Mouse (Mus musculus) skeletal muscle tissue, adult 2 months (tissue): ENCODE data around the gene Tatdn2.
"Not testable (repeated sequence)": the region's sequence is repeated elsewhere in the genome, so short reads cannot be mapped to it uniquely, and the experiment has no call there.

ENCODE experiments used
- DNase-seq: peaks from one replicate; pipeline ENCODE4 v3.0.0-alpha.2; 2012; ENCODE audit warnings: low read depth, low spot score

The Tatdn2 gene

DNA sequence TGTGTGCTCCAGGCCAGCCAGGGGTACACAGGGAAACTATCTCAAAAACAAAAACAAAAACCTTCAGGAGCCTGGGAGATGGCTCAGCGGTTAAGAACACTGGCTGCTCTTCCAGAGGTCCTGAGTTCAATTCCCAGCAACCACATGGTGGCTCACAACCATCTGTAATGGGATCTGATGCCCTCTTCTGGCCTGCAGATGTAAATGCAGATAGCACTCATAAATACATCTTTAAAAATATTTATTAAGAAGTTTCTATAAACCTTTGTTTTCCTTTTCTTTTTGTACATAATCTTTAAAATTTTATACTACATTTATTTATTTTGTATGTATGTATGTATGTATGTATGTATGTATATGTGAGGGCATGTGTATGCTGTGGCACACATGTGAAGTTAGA, 24.8 kb upstream of the Tatdn2 start:
- DNase-seq: not testable (repeated sequence)

DNA sequence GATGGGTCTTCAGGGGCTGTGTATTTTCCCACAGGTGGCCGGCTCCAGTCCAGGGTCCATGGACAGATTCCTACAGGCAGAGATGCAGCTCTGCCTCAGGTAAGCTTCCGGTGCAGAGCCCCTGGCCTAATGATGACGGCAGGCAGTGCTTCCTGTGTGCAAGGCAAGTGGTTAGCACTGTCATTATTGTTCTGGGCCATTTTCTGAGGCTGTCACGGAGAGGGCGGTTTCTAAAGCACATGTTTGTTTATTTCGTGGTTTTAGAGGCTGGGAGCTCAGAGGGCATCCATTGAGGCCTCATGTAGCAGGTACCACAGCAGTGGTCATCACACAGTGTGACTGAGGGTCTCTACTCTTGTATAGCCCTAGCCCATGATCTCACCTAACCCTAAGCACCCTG, 23.9 kb upstream of the Tatdn2 start:
- DNase-seq: no peak

DNA sequence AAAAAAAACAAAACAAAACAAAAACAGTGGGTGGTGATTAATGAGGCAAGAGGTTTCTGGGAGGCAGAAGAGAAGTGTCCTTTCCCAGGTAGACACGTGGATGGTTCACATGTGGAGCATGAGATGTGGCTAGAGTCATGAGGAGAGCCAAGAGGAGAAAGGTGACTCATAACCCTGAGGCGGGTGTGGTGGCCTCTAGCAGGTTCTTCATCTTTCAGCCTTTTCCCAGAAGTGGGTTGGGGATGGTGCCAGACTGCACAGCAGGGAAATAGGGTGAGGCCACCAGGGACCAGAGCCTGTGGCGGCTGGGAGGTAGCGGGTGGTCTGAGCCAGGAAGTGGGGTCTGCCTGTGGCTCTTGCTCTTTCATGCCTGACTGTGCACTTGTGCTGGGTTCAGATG, 21.6 kb upstream of the Tatdn2 start:
- no peak for DNase-seq

- no peak for DNase-seq
Measured at GRCm38 (mm10) chr6:113675991-113676390, 20.9 kb upstream of the Tatdn2 start.

- DNase-seq: no peak
Measured at GRCm38 (mm10) chr6:113677070-113677734, 19.6 kb upstream of the Tatdn2 start.

- DNase-seq: no peak
Measured at GRCm38 (mm10) chr6:113678246-113679012, 18.4 kb upstream of the Tatdn2 start.

- DNase-seq: no peak
Measured at GRCm38 (mm10) chr6:113679993-113680566, 16.8 kb upstream of the Tatdn2 start.

DNA sequence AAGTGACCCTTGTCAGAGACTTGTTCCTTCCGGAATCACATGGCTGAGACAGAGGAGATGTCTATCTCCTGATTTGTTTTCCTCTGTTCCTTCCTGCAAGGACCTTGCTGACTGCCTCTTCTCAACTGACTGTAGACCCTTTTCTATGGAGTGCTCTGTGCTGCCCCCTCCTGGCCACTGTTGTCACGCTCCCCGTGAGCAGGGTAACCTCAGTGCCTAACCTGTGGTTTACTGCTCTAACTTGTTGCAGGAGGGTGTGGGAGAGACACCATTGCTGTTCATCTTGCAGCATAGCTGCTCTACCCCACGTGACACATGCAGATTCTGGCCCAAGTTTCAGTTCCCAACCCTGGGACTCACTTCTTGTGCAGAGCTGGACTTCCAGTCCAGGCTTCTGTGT, 15.6 kb upstream of the Tatdn2 start:
- peak; percentile 61 for DNase-seq

- DNase-seq: no peak
Measured at GRCm38 (mm10) chr6:113683081-113683825, 13.6 kb upstream of the Tatdn2 start.

GRCm38 (mm10) chr6:113686551-113687125, 10.2 kb upstream of the Tatdn2 start:
- no peak for DNase-seq

DNA sequence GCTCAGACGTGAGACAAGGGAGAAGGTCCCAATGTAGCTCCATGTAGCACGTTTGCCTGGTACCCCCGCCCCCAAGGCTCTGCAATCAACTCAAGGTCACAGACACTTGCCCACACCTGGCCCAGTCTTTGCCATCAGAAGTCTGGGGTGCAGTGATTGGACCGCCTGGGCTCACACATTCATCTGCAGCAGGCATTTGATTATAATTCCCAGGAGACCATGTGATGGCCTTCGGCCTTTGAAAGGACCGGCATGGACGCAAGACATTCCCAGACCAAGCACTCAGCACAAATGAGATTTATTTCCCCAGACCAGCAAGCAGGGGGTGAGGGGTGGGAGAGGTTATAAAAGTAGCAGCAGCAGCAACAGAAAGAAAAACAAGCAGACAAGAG, 6.8 kb upstream of the Tatdn2 start:
- no peak for DNase-seq

- no peak for DNase-seq
Measured at GRCm38 (mm10) chr6:113690400-113691083, 6.3 kb upstream of the Tatdn2 start.

DNA sequence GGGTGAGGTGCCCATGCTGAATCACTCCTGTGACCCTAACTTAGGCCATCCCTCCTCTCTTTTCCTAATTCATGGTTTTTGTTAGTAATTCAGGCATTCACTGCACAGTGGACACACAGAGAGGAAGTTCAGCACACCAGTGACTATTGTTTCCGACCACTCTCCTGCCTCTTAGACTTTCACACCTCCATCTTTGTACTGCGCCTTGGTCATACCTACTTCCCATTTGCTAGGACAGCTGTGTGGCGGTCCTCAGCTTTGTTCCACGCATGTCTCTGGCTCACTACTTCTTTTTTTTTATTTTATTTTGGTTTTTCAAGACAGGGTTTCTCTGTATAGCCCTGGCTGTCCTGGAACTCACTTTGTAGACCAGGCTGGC, 5.8 kb upstream of the Tatdn2 start:
- no peak for DNase-seq

DNA sequence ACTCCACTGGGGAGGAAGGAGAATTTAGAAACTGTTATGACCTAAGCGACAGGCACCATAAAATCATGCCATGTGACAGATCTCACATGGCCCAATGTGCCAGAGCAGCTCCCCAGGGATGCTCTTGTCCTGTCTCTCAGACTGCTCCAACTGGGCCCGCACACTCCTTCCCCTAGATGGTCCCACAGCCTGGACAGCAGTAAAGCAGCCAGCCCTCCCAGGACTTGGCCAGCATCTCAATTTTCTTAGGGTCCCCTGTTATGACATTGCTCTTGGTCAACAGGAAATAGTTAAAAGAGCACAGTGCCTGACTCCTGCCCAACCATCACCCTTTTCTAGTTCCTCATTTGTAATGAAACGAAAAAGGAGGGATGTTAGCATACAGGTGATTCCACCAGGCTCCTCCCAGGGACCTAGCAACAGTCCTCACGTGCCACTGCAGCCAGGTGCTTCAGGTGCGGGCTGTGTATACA, 4.2 kb upstream of the Tatdn2 start:
- no peak for DNase-seq

DNA sequence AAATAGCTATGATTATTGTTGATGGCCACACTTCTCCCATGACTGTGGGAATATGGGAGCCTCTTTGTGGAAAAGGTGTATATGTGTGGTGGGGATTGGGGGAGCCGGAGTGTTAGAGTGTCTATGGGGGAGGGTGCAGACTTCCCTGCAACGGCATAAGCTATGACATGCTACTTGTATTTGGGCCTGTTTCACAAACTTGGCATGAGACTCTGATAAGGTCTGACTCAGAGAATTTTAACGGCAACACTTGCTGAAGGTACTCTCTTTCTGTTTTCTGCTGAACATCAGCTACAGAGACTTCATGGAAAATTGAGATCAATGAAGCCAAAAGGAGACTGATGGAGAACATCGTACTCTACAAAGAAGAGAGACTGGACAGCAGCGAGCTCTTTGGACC, 3.5 kb upstream of the Tatdn2 start:
- no peak for DNase-seq

DNA sequence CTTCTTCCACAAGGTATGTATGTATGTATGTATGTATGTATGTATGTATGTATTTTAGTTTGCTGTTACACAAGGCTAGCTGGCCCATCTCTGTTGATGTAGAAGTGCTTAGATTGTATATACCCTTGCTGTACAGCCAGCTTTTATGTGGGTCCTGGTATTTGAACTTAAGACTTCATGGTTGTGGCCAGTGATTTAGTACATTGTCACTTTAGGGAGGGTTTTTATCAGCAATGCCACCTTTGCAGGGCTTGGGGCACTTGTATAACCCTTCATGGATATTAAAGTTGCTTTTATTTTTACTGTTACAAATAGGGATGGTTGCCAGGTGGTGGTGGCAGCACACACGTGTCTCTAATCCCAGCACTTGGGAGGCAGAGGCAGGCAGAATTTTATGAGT, 1.6 kb upstream of the Tatdn2 start:
- no peak for DNase-seq

- no peak for DNase-seq
Measured at GRCm38 (mm10) chr6:113695766-113696355, 989 bp upstream of the Tatdn2 start.

DNA sequence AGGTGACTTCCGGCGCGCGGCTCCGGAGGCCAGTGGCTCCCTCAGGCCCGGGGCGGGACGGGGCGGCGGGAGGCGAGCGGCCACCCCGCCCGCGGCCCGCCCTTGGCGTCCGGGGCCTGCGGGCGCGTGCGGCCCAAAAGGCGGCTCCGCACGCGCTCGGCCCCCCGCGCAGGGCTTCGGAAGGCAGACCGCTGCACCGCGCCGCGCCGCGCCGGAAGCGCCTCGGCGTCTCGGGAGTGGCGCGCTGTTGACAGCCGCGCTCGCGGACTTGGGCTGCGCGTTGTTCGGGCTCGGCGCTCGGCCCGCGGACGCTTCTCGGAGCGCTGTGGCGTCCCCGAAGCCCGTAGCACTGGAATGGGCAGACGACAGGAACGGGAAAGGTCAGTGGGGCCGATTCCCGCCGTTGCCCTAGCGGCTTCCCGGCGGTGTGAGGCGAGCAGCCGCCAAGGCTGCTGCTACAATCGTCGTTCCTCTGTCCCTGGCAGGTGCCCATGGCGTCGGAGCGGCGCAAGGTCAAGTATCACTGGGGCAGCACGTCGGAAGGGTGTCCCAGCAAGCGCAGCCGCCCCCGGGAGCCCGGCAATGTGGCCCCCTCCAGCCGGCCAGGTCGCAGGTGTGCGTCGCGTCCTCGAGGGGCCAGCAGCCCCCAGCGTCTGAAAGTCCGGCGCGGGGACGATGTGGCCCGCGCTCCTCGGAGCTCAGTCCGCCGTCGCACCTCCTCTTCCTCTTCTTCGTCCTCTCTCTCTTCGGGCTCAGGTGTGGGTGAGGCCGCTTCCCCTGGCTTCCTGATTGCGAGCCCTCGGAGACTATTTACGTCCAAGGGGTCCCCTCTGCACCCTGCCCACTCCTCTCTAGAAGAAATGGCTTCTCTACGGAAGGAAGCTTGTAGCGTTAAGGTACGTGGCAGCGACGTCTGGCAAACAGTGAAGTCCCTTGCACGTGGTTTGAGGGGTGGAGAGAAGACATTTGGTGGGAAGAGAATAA, 664 bp downstream of the Tatdn2 start:
- DNase-seq: no peak

- no peak for DNase-seq
Measured at GRCm38 (mm10) chr6:113712718-113713117, 15.9 kb downstream of the Tatdn2 start.

DNA sequence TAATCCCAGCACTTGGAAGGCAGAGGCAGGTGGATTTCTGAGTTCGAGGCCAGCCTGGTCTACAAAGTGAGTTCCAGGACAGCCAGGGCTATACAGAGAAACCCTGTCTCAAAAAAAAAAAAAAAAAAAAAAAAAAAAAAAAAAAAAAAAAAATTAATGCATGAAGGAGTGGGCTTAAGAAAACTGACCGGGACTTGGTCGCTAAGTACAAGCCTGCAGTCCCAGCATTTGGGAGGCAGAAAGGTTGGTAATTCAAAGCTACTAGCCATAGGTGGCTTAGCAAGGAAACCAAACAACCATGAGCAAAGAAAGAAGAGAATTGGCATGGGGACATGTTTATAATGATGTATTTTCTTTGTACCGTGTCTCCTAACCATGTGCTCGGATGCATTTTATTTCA, 16.5 kb downstream of the Tatdn2 start:
- not testable (repeated sequence) for DNase-seq
